Mouse (Mus musculus) limb, embryonic 14.5 days (tissue): ENCODE measurements at regions not wholly inside any gene's neighbourhood (a gene's known extent, or its start where the extent isn't known, plus 50 kb on each side); places are given as distances from the start of the nearest gene placed in this dataset.
"Not testable (repeated sequence)": the region's sequence is repeated elsewhere in the genome, so short reads cannot be mapped to it uniquely, and the experiment has no call there.

Experiments used
- ATAC-seq: fragments of 200-750 bp; cut with Nextera tagmentation; 2 replicates; pipeline ENCODE4 v1.8.0; 2017; ENCODE audit warnings: low read depth, moderate number of reproducible peaks, moderate TSS enrichment; ENCODE audit not compliant: low FRiP score
- DNase-seq: peaks from one replicate; pipeline ENCODE4 v3.0.0-alpha.2; 2015; ENCODE audit warnings: low spot score
- H3K27ac ChIP-seq: fragments of 300-500 bp; sonication (generic); replicated peaks from 2 replicates; pipeline ENCODE4 v1.5.1; 2014; ENCODE audit warnings: low read depth, mild to moderate bottlenecking, low read length, moderate library complexity, mixed read lengths
- H3K27me3 ChIP-seq: fragments of 300-500 bp; sonication (generic); 2 replicates; pipeline ENCODE4 v1.6.1; 2014; ENCODE audit warnings: low read length, mixed read lengths; ENCODE audit not compliant: control insufficient read depth, insufficient read depth
- H3K36me3 ChIP-seq: fragments of 300-500 bp; sonication (generic); 2 replicates; pipeline ENCODE4 v1.6.1; 2014; ENCODE audit warnings: mild to moderate bottlenecking, low read length, moderate library complexity, mixed read lengths; ENCODE audit not compliant: control insufficient read depth, insufficient read depth
- H3K4me1 ChIP-seq: fragments of 300-500 bp; sonication (generic); 2 replicates; pipeline ENCODE4 v1.6.1; 2014; ENCODE audit warnings: antibody characterized with exemption, low read length, mixed read lengths; ENCODE audit not compliant: control insufficient read depth, insufficient read depth
- H3K4me2 ChIP-seq: fragments of 300-500 bp; sonication (generic); replicated peaks from 2 replicates; pipeline ENCODE4 v1.6.1; 2014; ENCODE audit warnings: low read depth, mild to moderate bottlenecking, low read length, moderate library complexity; ENCODE audit not compliant: severe bottlenecking
- H3K4me3 ChIP-seq: fragments of 300-500 bp; sonication (generic); replicated peaks from 2 replicates; pipeline ENCODE4 v1.5.1; 2014; ENCODE audit warnings: low read length
- H3K9ac ChIP-seq: fragments of 300-500 bp; sonication (generic); 2 replicates; pipeline ENCODE4 v1.6.1; 2014; ENCODE audit warnings: mild to moderate bottlenecking, low read depth, low read length, moderate library complexity; ENCODE audit not compliant: severe bottlenecking
- H3K9me3 ChIP-seq: fragments of 300-500 bp; sonication (generic); 2 replicates; pipeline ENCODE4 v1.6.1; 2016; ENCODE audit warnings: low read length; ENCODE audit not compliant: control insufficient read depth
- POLR2A ChIP-seq: fragments of 200-500 bp; IDR thresholded peaks from 2 replicates; pipeline ENCODE4 v1.8.0; 2012; ENCODE audit warnings: inconsistent platforms, mild to moderate bottlenecking, moderate library complexity, borderline replicate concordance; ENCODE audit not compliant: insufficient read depth, insufficient read length; ENCODE audit errors: extremely low read depth
- WGBS: fragments of 180-500 bp; shearing (Covaris S2); extraction: QIAGEN DNeasy Blood & Tissue Kit; methylation state at CpG from one replicate; pipeline ENCODE4 v1.1.7; 2014; 5-methylcytosine and 5-hydroxymethylcytosine counted together

DNA sequence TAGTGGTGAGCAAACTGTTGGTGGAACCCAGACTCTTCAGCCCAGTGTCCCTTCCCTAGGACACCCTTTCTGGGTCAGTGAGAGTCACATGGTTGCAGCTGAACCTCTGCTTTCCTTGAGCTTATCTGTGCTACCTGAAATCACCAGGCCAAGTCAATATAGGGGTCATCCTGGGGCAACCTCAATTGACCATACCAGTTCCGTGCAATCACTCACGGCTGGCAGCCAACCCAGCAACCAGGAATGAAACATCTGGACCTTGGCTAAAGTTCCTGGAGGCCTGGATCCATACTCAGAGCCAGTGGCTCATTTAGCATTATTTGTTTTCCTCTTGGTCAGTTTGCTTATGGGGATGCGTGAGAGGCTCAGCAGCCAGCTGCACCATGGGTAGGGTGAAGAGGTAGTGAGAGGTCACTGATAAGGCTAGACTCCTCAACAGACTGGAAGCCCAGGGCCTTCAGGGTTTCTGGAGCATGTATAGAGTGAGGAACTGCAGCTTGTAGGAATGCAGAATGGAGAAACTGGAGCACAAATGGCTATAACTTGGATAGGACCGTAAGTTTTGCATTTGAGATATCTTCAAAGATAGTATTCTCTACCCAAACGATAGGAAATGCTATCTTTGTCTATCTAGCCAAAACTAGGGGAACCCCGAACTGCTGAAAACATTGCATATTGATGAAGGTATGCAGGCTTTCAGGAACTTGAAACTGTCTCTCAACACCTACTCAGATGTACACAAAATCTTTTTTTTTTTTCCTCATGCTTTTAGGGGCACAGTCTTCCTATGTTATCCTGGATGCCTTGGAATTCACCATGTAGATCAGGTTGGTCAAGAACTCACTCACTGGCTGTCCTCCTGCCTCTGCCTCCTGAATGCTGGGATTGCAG, 56.4 kb upstream of the Atxn1 start:
- Histone ChIP-seq H3K27ac (no peak overlapping the region), H3K36me3 (no peaks in the 10 kb centered on the region), H3K4me2 (no peak overlapping the region), H3K4me1 (peaks cover 11% of the 10 kb centered on the region), H3K9ac (no peak overlapping the region), H3K9me3 (no peaks in the 10 kb centered on the region), H3K4me3 (no peak overlapping the region), H3K27me3 (no peaks in the 10 kb centered on the region)
- WGBS, result 85% methylated on average over 6 of the region's 6 CpGs
- TF ChIP-seq POLR2A, result no peak
- no peak for DNase-seq
- ATAC-seq, result no peak

DNA sequence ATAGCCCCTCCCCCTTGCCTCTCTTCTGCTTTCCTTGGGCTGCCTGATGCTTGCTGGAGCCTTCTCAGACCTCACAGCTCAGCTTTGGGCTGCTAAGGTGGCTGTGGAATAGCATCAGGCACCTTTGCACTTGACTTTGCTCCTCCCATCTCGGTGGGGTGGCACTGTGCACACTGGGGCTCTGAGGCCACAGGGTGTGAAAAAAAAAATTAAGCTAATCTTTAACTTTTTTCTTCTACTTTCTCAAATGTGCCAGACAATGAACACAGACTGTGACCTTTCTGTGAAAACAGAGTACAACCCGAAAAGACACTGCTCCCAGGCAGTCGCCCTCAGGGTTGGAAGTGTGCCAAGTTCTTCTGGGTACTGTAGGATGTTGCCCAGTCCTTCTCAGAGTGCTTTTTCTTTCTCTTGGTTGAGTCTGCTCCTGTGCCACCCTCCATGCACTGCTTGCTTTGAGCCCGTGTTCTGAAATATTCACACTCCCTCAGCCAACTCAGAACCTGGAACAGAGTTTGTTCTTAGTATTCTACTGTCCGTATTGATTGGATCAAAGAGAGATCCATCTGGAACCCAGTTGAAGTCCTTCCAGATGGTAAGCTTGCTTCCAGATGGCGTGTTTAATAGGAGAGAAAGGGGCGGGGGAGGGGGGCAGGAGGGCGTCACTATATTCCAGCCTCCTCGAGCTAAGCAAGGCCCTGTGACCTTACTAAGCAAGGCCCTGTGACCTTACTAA, 54.8 kb upstream of the Atxn1 start:
- Histone ChIP-seq H3K9ac (no peak overlapping the region), H3K36me3 (no peaks in the 10 kb centered on the region), H3K27me3 (no peaks in the 10 kb centered on the region), H3K4me3 (no peak overlapping the region), H3K27ac (no peak overlapping the region), H3K4me2 (no peak overlapping the region), H3K4me1 (peaks cover 11% of the 10 kb centered on the region), H3K9me3 (no peaks in the 10 kb centered on the region)
- ATAC-seq (no peak), DNase-seq (peak; percentile 65)
- 26% methylated on average over 9 of the region's 9 CpGs for WGBS
- TF ChIP-seq POLR2A, result no peak

DNA sequence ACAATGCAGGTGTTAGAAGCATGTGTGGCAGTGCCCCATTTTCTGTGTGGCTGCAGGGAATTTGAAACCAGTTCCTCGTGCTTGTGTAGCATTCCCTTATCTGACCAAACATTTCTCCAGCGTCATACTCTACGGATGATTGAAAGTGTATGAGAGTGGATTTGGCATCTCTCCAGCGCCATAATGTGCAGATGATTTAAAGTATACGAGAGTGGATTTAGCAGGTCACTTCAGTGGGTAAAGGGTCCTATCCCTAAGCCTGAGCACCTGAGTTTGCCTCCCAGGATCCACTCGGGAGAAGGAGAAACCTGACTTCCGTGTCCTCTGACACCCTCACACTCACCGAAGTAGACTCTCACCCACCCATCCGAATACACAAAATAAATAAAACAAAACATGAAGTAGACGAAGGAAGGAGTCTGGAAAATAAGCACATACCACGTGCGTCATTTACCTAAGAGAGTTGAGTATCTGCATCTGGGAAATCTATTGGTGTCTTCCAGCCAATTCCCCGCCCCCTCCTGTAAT, 54.2 kb upstream of the Atxn1 start:
- Histone ChIP-seq H3K27ac (no peak overlapping the region), H3K27me3 (no peaks in the 10 kb centered on the region), H3K4me3 (no peak overlapping the region), H3K9ac (no peak overlapping the region), H3K4me2 (no peak overlapping the region), H3K4me1 (peaks cover 11% of the 10 kb centered on the region), H3K36me3 (no peaks in the 10 kb centered on the region), H3K9me3 (no peaks in the 10 kb centered on the region)
- ATAC-seq, result no peak
- DNase-seq, result no peak
- 48% methylated on average over 13 of the region's 13 CpGs for WGBS
- TF ChIP-seq POLR2A, result no peak

DNA sequence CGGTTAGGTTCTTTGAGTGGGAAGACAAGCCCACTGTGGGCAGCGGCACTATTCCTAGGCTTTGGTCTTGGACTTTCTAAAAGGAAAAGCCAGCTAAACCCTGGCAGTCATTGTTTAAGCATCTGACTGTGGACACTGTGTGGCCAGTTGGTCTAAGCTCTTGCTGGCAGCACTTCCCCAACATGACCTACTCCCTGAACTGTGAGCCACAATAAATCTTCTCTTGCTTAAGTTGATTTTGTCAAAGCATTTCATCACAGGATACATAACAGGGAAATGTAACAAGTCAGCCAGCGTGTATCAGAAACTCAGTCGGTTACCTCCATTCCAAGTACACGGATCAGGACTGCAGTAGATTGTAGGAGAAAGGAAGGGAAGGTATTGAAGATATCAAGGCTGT, 52.9 kb upstream of the Atxn1 start:
- no peak for TF ChIP-seq POLR2A
- 95% methylated on average over 5 of the region's 5 CpGs for WGBS
- Histone ChIP-seq H3K27me3 (no peaks in the 10 kb centered on the region), H3K9ac (no peak overlapping the region), H3K4me1 (peaks cover 11% of the 10 kb centered on the region), H3K4me2 (no peak overlapping the region), H3K36me3 (no peaks in the 10 kb centered on the region), H3K9me3 (no peaks in the 10 kb centered on the region), H3K4me3 (no peak overlapping the region), H3K27ac (no peak overlapping the region)
- no peak for DNase-seq
- ATAC-seq, result no peak

DNA sequence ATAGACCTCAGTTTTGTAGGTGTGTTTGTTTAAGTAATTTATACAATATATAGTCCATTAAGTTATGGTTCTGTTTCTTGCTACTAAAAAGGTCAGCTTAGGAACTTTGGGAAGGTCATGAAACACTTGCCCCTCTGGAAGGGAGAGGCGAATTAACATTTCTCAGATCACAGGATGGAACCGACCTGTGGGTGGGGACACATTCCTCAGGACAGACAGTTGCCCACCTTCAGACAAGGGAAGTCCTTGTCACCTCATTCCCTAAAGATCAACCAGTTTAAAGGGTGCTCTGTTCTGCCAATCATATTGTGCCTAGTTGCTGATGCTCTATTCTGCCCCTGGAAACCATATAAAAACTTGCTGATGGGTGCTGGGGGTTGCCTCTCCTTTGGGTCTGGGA, 52.2 kb upstream of the Atxn1 start:
- not testable (repeated sequence) for H3K9me3 ChIP-seq, ATAC-seq, DNase-seq, H3K4me1 ChIP-seq, H3K27me3 ChIP-seq, H3K9ac ChIP-seq, H3K36me3 ChIP-seq, H3K4me2 ChIP-seq, H3K4me3 ChIP-seq, H3K27ac ChIP-seq
- WGBS, result 50% methylated on average over 2 of the region's 2 CpGs
